Mouse (Mus musculus) heart, postnatal 0 days (tissue): ENCODE results near the gene Ypel3. TPM values are rescaled to one million over a fixed set of nuclear protein-coding genes. Genes with fewer than 3 reads are reported as not detected.

Experiments used
- ATAC-seq: fragments of 200-750 bp; cut with Nextera tagmentation; 2 replicates; pipeline ENCODE4 v1.8.0; 2017; ENCODE audit warnings: low read depth, moderate number of reproducible peaks, moderate library complexity; ENCODE audit not compliant: insufficient read depth
- DNase-seq: peaks from one replicate; pipeline ENCODE4 v3.0.0-alpha.2; 2016; ENCODE audit warnings: low spot score
- H3K27ac ChIP-seq: fragments of 300-500 bp; sonication (generic); 2 replicates; pipeline ENCODE4 v1.5.1; 2014; ENCODE audit warnings: low read depth, mild to moderate bottlenecking
- H3K27me3 ChIP-seq: fragments of 300-500 bp; sonication (generic); 2 replicates; pipeline ENCODE4 v1.6.1; 2014; ENCODE audit warnings: low read length, mixed read lengths; ENCODE audit not compliant: control insufficient read depth, insufficient read depth
- H3K36me3 ChIP-seq: fragments of 300-500 bp; sonication (generic); replicated peaks from 2 replicates; pipeline ENCODE4 v1.6.1; 2014; ENCODE audit warnings: low read length, mixed read lengths; ENCODE audit not compliant: control insufficient read depth, insufficient read depth
- H3K4me1 ChIP-seq: fragments of 300-500 bp; sonication (generic); 2 replicates; pipeline ENCODE4 v1.6.1; 2014; ENCODE audit warnings: antibody characterized with exemption; ENCODE audit not compliant: control insufficient read depth, insufficient read depth
- H3K4me2 ChIP-seq: fragments of 300-500 bp; sonication (generic); 2 replicates; pipeline ENCODE4 v1.6.1; 2014; ENCODE audit warnings: low read depth, mild to moderate bottlenecking, low read length, moderate library complexity
- H3K4me3 ChIP-seq: fragments of 300-500 bp; sonication (generic); 2 replicates; pipeline ENCODE4 v1.5.1; 2014; ENCODE audit warnings: low read depth, low read length
- H3K9ac ChIP-seq: fragments of 300-500 bp; sonication (generic); replicated peaks from 2 replicates; pipeline ENCODE4 v1.6.1; 2014; ENCODE audit warnings: low read depth, low read length, mixed read lengths
- H3K9me3 ChIP-seq: fragments of 300-500 bp; sonication (generic); replicated peaks from 2 replicates; pipeline ENCODE4 v1.6.1; 2016; ENCODE audit warnings: low read length; ENCODE audit not compliant: control insufficient read depth
- CTCF ChIP-seq: IDR thresholded peaks from 2 replicates; pipeline ENCODE4 v1.5.1; 2016; ENCODE audit warnings: antibody characterized with exemption, control low read depth, low read depth
- EP300 ChIP-seq: IDR thresholded peaks from 2 replicates; pipeline ENCODE4 v1.6.1; 2016; ENCODE audit warnings: antibody characterized with exemption, low read depth
- WGBS: fragments of 180-500 bp; shearing (Covaris S2); extraction: QIAGEN DNeasy Blood & Tissue Kit; methylation state at CpG from one replicate; pipeline ENCODE4 v1.1.7; 2014; 5-methylcytosine and 5-hydroxymethylcytosine counted together
- polyA plus RNA-seq: library from polyadenylated mRNA; unstranded; fragments of >200 nt; fragmentation: Nextera tagmentation; extraction: Ambion mirVana; gene quantifications from 2 replicates; pipeline ENCODE4 v1.2.1, GENCODE M21; 2015
- total RNA-seq: library from RNA; depleted of rRNA; stranded (reverse); fragments of >200 nt; gene quantifications from 2 replicates; pipeline ENCODE4 v1.2.3, GENCODE M21; 2014; ENCODE audit warnings: low replicate concordance

Gene Ypel3
- total and polyA plus RNA-seq, 2 experiments from 2014 or later = 84.1 to 146 TPM

- 47% methylated on average over 5 of the region's 5 CpGs for WGBS
- peak overlapping the region; percentile 40; the same call in 1 of the 2 replicates for H3K9ac ChIP-seq
These were observed 33.1 kb downstream of the Ypel3 start for GRCm38 (mm10) chr7:126809723-126810369.

DNA sequence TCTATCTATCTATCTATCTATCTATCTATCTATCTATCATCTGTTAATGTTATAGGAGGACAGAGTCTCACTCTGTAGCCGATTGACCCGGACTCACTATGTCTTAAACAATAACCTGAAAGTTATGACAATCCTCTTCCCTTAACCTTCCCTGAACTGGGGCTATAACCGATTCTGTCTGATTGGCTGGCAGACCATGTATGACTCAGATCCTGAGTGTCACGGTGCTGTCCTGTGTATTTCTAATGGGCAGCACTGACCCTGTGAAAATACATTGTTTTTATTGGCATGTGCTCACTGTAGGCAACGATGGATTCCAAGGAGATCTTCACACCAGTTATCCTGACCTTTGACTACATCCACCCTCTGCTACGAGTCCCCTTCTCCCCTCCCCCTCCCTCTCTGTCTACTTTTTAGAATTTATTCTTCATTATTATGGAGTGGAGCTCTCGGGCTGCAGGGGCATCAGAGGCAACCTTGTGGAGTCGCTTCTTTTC, 39.0 kb downstream of the Ypel3 start:
- ATAC-seq = no peak
- no peak overlapping the region for H3K4me2 ChIP-seq

More at GRCm38 (mm10) chr7:126809723-126810369, 33.1 kb downstream of the Ypel3 start:
- DNase-seq = no peak
- no peaks in the 10 kb centered on the region for H3K27me3 ChIP-seq
- no peak for ATAC-seq
- H3K9me3 ChIP-seq = no peaks in the 10 kb centered on the region
- no peak for TF ChIP-seq CTCF
- no peak for TF ChIP-seq EP300
- H3K4me2 ChIP-seq = peak overlapping the region; percentile 69; the same call in 1 of the 2 replicates
- H3K4me3 ChIP-seq = no peak overlapping the region
- peak overlapping the region; percentile 53 for H3K27ac ChIP-seq
- H3K36me3 ChIP-seq = 0 out of 2 replicates have a peak, but pooled peaks cover 3% of the 10 kb centered on the region
- H3K4me1 ChIP-seq = no peaks in the 10 kb centered on the region; the same call in none of the 2 replicates

GRCm38 (mm10) chr7:126816494-126816893, 39.7 kb downstream of the Ypel3 start:
- DNase-seq = no peak
- no peaks in the 10 kb centered on the region for H3K4me1 ChIP-seq
- no peaks in the 10 kb centered on the region for H3K27me3 ChIP-seq
- no peak for ATAC-seq
- no peaks in the 10 kb centered on the region for H3K36me3 ChIP-seq
- WGBS = 80% methylated on average over 8 of the region's 8 CpGs
- H3K9me3 ChIP-seq = no peaks in the 10 kb centered on the region
- no peak overlapping the region for H3K4me3 ChIP-seq
- TF ChIP-seq CTCF (no peak), EP300 (no peak)
- no peak overlapping the region for H3K9ac ChIP-seq
- no peak overlapping the region for H3K4me2 ChIP-seq
- no peak overlapping the region for H3K27ac ChIP-seq

More for the DNA sequence above, 39.0 kb downstream of the Ypel3 start:
- TF ChIP-seq CTCF = no peak
- no peak for TF ChIP-seq EP300
- H3K4me3 ChIP-seq = no peak overlapping the region
- no peaks in the 10 kb centered on the region for H3K27me3 ChIP-seq
- no peaks in the 10 kb centered on the region for H3K4me1 ChIP-seq
- no peak overlapping the region for H3K27ac ChIP-seq
- no peak overlapping the region for H3K9ac ChIP-seq
- no peaks in the 10 kb centered on the region for H3K36me3 ChIP-seq
- DNase-seq = no peak
- WGBS = 63% methylated on average over 8 of the region's 8 CpGs
- no peaks in the 10 kb centered on the region for H3K9me3 ChIP-seq

GRCm38 (mm10) chr7:126817595-126817994, 40.8 kb downstream of the Ypel3 start:
- DNase-seq (no peak), ATAC-seq (no peak)
- no peaks in the 10 kb centered on the region for H3K4me1 ChIP-seq
- H3K27me3 ChIP-seq = peaks cover 6% of the 10 kb centered on the region
- no peak overlapping the region for H3K9ac ChIP-seq
- H3K36me3 ChIP-seq = no peaks in the 10 kb centered on the region
- TF ChIP-seq EP300 (no peak), CTCF (no peak)
- H3K9me3 ChIP-seq = no peaks in the 10 kb centered on the region
- H3K27ac ChIP-seq = no peak overlapping the region
- H3K4me3 ChIP-seq = no peak overlapping the region
- 80% methylated on average over 7 of the region's 7 CpGs for WGBS
- H3K4me2 ChIP-seq = no peak overlapping the region

DNA sequence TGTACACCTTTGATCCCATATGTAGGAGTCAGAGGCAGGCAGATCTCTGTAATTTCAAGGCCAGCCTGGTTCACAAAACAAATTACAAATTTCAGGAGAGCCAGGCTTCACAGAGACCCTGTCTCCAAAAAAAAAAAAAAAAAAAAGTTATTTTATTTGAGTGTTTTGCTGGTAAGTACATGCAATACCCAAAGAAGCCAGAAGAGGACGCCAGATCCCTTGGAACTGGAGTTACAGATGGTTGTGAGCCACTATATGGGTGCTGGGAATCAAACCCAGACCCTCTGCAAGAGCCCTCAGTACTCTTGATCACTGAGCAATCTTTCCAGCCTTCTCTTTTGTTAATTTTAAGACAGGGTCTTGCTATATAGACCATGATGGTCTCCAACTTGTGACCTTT, 42.1 kb downstream of the Ypel3 start:
- ATAC-seq (no peak), DNase-seq (no peak)
- 17% methylated on average over 1 of the region's 1 CpGs for WGBS
- Histone ChIP-seq H3K4me1 (no peaks in the 10 kb centered on the region; the same call in 1 of the 2 replicates), H3K9me3 (no peaks in the 10 kb centered on the region), H3K27me3 (peaks cover 18% of the 10 kb centered on the region), H3K27ac (no peak overlapping the region), H3K4me3 (no peak overlapping the region), H3K9ac (no peak overlapping the region), H3K4me2 (no peak overlapping the region), H3K36me3 (no peaks in the 10 kb centered on the region)
- no peak for TF ChIP-seq EP300
